Mouse (Mus musculus) Patski (cell line): ENCODE results near the gene Nrp2. TPM values are rescaled to one million over a fixed set of nuclear protein-coding genes. Genes with fewer than 3 reads are reported as not detected.

Experiments used
- ATAC-seq: fragments of 100-300 bp; one replicate; pipeline ENCODE4 v1.8.0; 2021
- CTCF ChIA-PET: fragments of 350-600 bp; sonication (Branson Sonifier 250); formaldehyde crosslinking; loops from one replicate; lab custom pipeline; 2022; ENCODE audit warnings: inconsistent platforms; lab: Charles Lee
- POLR2A ChIA-PET: fragments of 350-600 bp; sonication (Branson Sonifier 250); formaldehyde crosslinking; loops from one replicate; lab custom pipeline; 2022; ENCODE audit warnings: antibody characterized with exemption, inconsistent platforms; lab: Charles Lee
- DNase-seq: peaks from one replicate; pipeline ENCODE4 v3.0.0-alpha.2; 2011; ENCODE audit warnings: low read depth, low spot score
- H3K27me3 ChIP-seq: fragments of 371-371 bp; one replicate; pipeline ENCODE4 v1.5.1; 2021
- CTCF ChIP-seq: fragments of 100-300 bp; IDR thresholded peaks from one replicate; pipeline ENCODE4 v1.5.1; 2021
- in situ Hi-C: fragments of 300-500 bp; cut with MboI; formaldehyde crosslinking; loops from 3 replicates; pipeline ENCODE4 v1.11.1; 2018; ENCODE audit warnings: low pct_unique_long_range_greater_than_20kb, mixed read lengths
- polyA plus RNA-seq: library from polyadenylated mRNA; unstranded; gene quantifications from one replicate; pipeline ENCODE4 v1.2.3, GENCODE M21; 2021

Nrp2 gene
- polyA plus RNA-seq, 1 experiment from 2014 or later: 80.4 TPM

GRCm38 (mm10) chr1:62787546-62787945 lies 84.5 kb downstream of the Nrp2 start:
- ATAC-seq: no peak
- no peak for TF ChIP-seq CTCF
- CTCF ChIA-PET: interaction anchor here (1.6 to 1.8 kb wide), 3 partner anchors 10 to 143 kb away, joined by 7 to 8 read pairs (median 8); no protein-coding TSS in a partner anchor
- POLR2A ChIA-PET: interaction anchor here (1.3 kb wide), 1 partner anchor 65 kb away, joined by 3 read pairs; no protein-coding TSS in a partner anchor
- DNase-seq: no peak
- in situ Hi-C loops: loop anchor here (5.0 kb wide), 1 partner anchor 145 kb away; no protein-coding TSS in a partner anchor
- H3K27me3 ChIP-seq: no peaks in the 10 kb centered on the region

- CTCF ChIA-PET: interaction anchor here (0.7 to 1.4 kb wide), 4 partner anchors 8 to 170 kb away, joined by 3 to 6 read pairs (median 3); partner anchors contain the start of gene Nrp2
- in situ Hi-C loops: no loop called here
- no peak for DNase-seq
- POLR2A ChIA-PET: interaction anchor here (0.5 to 0.6 kb wide), 2 partner anchors 65 to 193 kb away, joined by 3 read pairs; no protein-coding TSS in a partner anchor
- no peak for TF ChIP-seq CTCF
- no peaks in the 10 kb centered on the region for H3K27me3 ChIP-seq
- ATAC-seq: no peak
Measured at GRCm38 (mm10) chr1:62794223-62794895, 91.3 kb downstream of the Nrp2 start.

- ChIA-PET CTCF (interaction anchor here (0.7 to 1.4 kb wide), 2 partner anchors 8 to 18 kb away, joined by 3 to 6 read pairs; no protein-coding TSS in a partner anchor), POLR2A (interaction anchor here (0.6 kb wide), 1 partner anchor 192 kb away, joined by 3 read pairs; no protein-coding TSS in a partner anchor)
- ATAC-seq (no peak), DNase-seq (no peak)
- no peak for TF ChIP-seq CTCF
- in situ Hi-C loops: no loop called here
- no peaks in the 10 kb centered on the region for H3K27me3 ChIP-seq
Measured at GRCm38 (mm10) chr1:62794896-62795255, 91.8 kb downstream of the Nrp2 start.

- no peaks in the 10 kb centered on the region for H3K27me3 ChIP-seq
- peak; percentile 41 for TF ChIP-seq CTCF
- ChIA-PET CTCF (interaction anchor here (0.7 to 1.4 kb wide), 2 partner anchors 9 to 18 kb away, joined by 3 to 6 read pairs; no protein-coding TSS in a partner anchor), POLR2A (no interaction called here)
- no peak for ATAC-seq
- in situ Hi-C loops: no loop called here
- DNase-seq: no peak
Measured at GRCm38 (mm10) chr1:62795307-62796037, 92.4 kb downstream of the Nrp2 start.

GRCm38 (mm10) chr1:62796038-62796647 lies 93.1 kb downstream of the Nrp2 start:
- in situ Hi-C loops: no loop called here
- DNase-seq: no peak
- CTCF ChIA-PET: no interaction called here

GRCm38 (mm10) chr1:62799427-62799826 lies 96.3 kb downstream of the Nrp2 start:
- ATAC-seq (no peak), DNase-seq (no peak)
- in situ Hi-C loops: no loop called here
- ChIA-PET POLR2A (no interaction called here), CTCF (interaction anchor here (1.2 kb wide), 1 partner anchor 98 kb away, joined by 3 read pairs; no protein-coding TSS in a partner anchor)
- no peaks in the 10 kb centered on the region for H3K27me3 ChIP-seq
- TF ChIP-seq CTCF: no peak

More at GRCm38 (mm10) chr1:62796038-62796647, 93.1 kb downstream of the Nrp2 start:
- ATAC-seq: no peak
- H3K27me3 ChIP-seq: no peaks in the 10 kb centered on the region
- TF ChIP-seq CTCF: no peak
- POLR2A ChIA-PET: no interaction called here

GRCm38 (mm10) chr1:62800351-62800750 lies 97.3 kb downstream of the Nrp2 start:
- TF ChIP-seq CTCF: no peak
- H3K27me3 ChIP-seq: no peaks in the 10 kb centered on the region
- no peak for ATAC-seq
- DNase-seq: no peak
- POLR2A ChIA-PET: no interaction called here
- in situ Hi-C loops: no loop called here
- CTCF ChIA-PET: interaction anchor here (1.2 kb wide), 1 partner anchor 99 kb away, joined by 3 read pairs; no protein-coding TSS in a partner anchor

GRCm38 (mm10) chr1:62801429-62801828 lies 98.3 kb downstream of the Nrp2 start:
- ATAC-seq: no peak
- CTCF ChIA-PET: no interaction called here

GRCm38 (mm10) chr1:62801842-62802241 lies 98.8 kb downstream of the Nrp2 start:
- no peaks in the 10 kb centered on the region for H3K27me3 ChIP-seq
- in situ Hi-C loops: no loop called here
- ATAC-seq: no peak
- CTCF ChIA-PET: no interaction called here
- no peak for TF ChIP-seq CTCF
- POLR2A ChIA-PET: no interaction called here
- no peak for DNase-seq

More at GRCm38 (mm10) chr1:62801429-62801828, 98.3 kb downstream of the Nrp2 start:
- in situ Hi-C loops: no loop called here
- no peak for TF ChIP-seq CTCF
- DNase-seq: no peak
- H3K27me3 ChIP-seq: no peaks in the 10 kb centered on the region
- POLR2A ChIA-PET: no interaction called here

GRCm38 (mm10) chr1:62803544-62803943 lies 100.5 kb downstream of the Nrp2 start:
- ChIA-PET POLR2A (no interaction called here), CTCF (interaction anchor here (1.1 kb wide), 1 partner anchor 17 kb away, joined by 4 read pairs; no protein-coding TSS in a partner anchor)
- TF ChIP-seq CTCF: no peak
- ATAC-seq (no peak), DNase-seq (no peak)
- in situ Hi-C loops: no loop called here
- no peaks in the 10 kb centered on the region for H3K27me3 ChIP-seq
